Mouse (Mus musculus) gastrocnemius, adult 8-10 months (tissue): ENCODE results near the gene Lrrc23. TPM values are rescaled to one million over a fixed set of nuclear protein-coding genes. Genes with fewer than 3 reads are reported as not detected.
A peak's percentile ranks its signal among the peaks of the same experiment; 100 is the strongest.
"Not testable (repeated sequence)": the region's sequence is repeated elsewhere in the genome, so short reads cannot be mapped to it uniquely, and the experiment has no call there.

ENCODE experiments used
- DNase-seq, 2 experiments: peaks; one replicate each; pipeline ENCODE4 v3.0.0; 2022; ENCODE audit warnings: low spot score in 2 of 2
- total RNA-seq, 4 experiments: library from RNA; stranded (reverse); gene quantifications; 2 replicates each; pipeline ENCODE4 v1.2.4; 2022

Lrrc23 gene
- not detected for total RNA-seq

GRCm38 (mm10) chr6:124779222-124779983 lies at the start of gene Lrrc23:
Lrrc23 (minus strand) TSS chr6:124779727.
- no peak for DNase-seq

GRCm38 (mm10) chr6:124828101-124828592 lies 48.6 kb upstream of the Lrrc23 start:
- DNase-seq: no peak

- no peak for DNase-seq
Measured at GRCm38 (mm10) chr6:124822049-124822448, 42.5 kb upstream of the Lrrc23 start.

GRCm38 (mm10) chr6:124820891-124821290 lies 41.4 kb upstream of the Lrrc23 start:
- DNase-seq: no peak

- DNase-seq: no peak
Measured at GRCm38 (mm10) chr6:124817971-124818370, 38.4 kb upstream of the Lrrc23 start.

- no peak for DNase-seq
Measured at GRCm38 (mm10) chr6:124817563-124817962, 38.0 kb upstream of the Lrrc23 start.

GRCm38 (mm10) chr6:124817125-124817524 lies 37.6 kb upstream of the Lrrc23 start:
- no peak for DNase-seq

GRCm38 (mm10) chr6:124816611-124817010 lies 37.1 kb upstream of the Lrrc23 start:
- no peak for DNase-seq

- DNase-seq: no peak
Measured at GRCm38 (mm10) chr6:124814858-124815774, 35.6 kb upstream of the Lrrc23 start.

GRCm38 (mm10) chr6:124814448-124814847 lies 34.9 kb upstream of the Lrrc23 start:
- DNase-seq: no peak

- peak; percentile 89 for DNase-seq
Measured at GRCm38 (mm10) chr6:124813933-124814332, 34.4 kb upstream of the Lrrc23 start, which contains the start of gene Tpi1. Tpi1 (minus strand) TSS chr6:124814296.

- DNase-seq: peak; percentile 63 to 76
Measured at GRCm38 (mm10) chr6:124813496-124813895, 34.0 kb upstream of the Lrrc23 start.

- peak; percentile 51 to 67 for DNase-seq
Measured at GRCm38 (mm10) chr6:124812848-124813247, 33.3 kb upstream of the Lrrc23 start.

GRCm38 (mm10) chr6:124811701-124812560 lies 32.4 kb upstream of the Lrrc23 start:
- no peak for DNase-seq

- DNase-seq: no peak
Measured at GRCm38 (mm10) chr6:124811403-124811665, 31.8 kb upstream of the Lrrc23 start.

- not testable (repeated sequence) for DNase-seq
Measured at GRCm38 (mm10) chr6:124810566-124811402, 31.3 kb upstream of the Lrrc23 start.

- peak in 1 of 2 experiments; percentile 40 for DNase-seq
Measured at GRCm38 (mm10) chr6:124809775-124810538, 30.4 kb upstream of the Lrrc23 start.

- peak; percentile 81 to 85 for DNase-seq
Measured at GRCm38 (mm10) chr6:124809052-124809774, 29.7 kb upstream of the Lrrc23 start.
